Mouse (Mus musculus): ENCODE data around the gene Tomm22. TPM values are rescaled to one million over a fixed set of nuclear protein-coding genes. Genes with fewer than 3 reads are reported as not detected.

Gene Tomm22
- total RNA-seq, 1 experiment from 2014 or later = 113 TPM

DNA sequence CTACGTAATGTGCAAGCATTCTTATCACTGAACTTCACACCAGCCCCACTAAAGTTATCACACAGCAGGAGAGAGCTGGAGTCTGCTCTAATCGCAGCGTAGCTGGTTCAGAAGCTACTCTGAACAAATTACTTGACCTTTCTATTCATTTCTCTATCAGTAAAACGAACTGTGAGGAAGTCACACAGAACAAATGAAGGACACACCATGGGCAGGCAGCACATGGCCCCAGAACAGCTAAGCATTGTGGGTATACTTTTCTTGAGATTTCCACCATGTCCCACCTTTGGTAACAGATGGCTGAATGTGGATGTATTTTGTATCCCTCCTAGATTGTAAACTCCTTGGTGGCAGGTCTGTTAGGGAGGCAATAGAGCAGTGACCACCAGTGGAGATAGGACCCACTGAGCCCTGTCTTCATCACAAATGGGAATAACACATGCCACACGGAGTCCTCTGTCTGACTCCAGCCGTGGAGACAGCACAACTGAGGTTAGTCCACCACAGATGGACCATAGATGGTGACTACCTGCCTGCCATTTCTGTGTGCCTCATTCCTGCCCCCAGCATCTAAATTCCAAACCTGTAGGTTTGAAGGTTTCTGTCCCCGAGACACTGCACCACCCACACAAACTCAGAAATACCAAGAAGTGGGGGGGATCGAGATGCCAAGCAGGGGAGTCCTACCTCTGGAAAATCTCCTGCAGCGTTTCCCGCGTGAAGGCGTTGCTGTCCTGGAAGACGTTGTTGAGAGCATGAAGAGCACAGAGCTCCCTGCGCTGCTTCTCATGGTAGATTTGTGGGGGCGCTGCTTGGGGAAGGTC, 15.6 kb downstream of the Tomm22 start:
- DNase-seq = no peak

DNA sequence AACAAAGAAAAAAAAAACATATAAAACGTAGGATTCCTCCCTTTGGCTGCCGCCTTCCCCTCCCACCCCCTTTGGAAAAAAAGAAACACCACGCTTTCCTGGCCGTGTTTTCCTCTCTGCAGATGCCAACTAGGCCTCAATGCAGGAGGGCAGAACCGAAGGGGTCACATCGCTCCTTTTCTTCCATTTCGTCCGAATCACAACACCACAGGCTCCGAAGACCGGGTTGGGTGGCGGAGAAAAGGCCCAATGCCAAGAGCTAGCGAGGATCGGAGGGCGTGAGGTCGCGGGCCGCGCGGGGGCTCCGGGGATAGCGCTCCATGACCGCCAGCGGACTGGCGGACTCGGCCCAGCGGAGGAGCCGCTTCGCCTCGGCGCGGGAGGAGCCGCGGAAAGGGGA, 16.5 kb downstream of the Tomm22 start:
- DNase-seq = no peak

DNA sequence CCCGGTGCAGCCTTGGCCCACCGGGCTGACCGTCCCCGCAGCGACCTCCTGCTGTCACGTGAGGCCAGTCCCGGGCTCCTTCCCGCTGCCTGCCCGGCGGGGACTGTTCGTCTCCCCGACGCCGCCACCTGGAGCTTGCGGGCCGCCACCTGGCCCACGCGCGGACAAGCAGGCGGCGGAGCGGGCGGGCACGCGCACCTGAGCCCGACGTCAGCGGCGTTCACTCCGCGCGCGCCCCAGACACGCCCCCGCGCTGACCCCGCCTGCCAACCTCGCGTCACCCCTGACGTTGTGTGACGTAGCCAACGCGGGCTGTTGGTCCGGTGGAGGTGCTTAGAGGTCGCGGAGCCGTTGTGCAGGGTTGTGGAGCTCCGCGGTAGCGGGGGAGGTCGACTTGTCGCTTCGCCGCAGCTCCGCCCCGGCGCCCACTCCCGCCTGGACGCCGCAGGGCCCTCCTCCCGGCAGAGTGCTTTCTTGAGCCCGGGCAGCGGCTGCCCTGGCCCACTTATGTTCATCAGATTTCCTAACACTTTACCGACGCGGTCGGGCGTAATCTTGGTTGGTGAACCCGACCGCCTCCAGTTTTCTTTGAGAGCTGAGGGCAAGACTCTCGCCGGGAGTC, 17.1 kb downstream of the Tomm22 start, which contains the start of gene Josd1:
Gene Josd1, minus strand, starts transcription at position 274 of the 622 bp plus-strand sequence.
- peak; percentile 98 for DNase-seq

DNA sequence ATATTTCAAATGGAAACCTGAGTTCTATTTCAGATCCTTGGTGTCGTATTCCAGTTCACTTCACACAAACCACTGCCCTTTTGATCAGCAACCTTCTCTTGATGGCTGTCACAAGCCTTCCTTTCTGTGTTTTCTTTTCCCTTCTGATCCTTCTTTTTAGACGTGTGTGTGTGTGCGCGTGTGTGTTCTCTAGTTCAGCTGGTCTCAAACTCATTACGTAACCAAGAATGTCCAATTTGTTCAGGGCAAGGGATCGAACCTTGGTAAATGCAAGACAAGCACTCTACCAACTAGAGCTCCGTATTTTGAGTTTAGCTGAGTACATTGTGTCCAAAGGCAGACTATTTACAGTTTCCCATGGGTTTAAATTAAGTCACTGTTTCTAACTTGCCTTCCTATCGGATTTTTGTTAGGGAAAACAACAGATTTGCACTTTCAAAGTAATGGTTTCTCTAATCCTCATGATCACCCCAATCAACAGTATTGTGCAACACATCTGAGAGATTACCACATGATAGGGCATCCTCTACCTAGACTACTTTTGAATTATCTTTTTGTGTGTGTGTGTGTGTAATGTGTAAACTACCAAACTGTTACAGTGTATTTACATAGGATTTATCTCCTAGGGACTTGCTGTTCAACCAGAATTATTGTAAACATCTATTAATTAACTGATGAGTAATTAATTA, 17.8 kb downstream of the Tomm22 start:
- DNase-seq = no peak

DNA sequence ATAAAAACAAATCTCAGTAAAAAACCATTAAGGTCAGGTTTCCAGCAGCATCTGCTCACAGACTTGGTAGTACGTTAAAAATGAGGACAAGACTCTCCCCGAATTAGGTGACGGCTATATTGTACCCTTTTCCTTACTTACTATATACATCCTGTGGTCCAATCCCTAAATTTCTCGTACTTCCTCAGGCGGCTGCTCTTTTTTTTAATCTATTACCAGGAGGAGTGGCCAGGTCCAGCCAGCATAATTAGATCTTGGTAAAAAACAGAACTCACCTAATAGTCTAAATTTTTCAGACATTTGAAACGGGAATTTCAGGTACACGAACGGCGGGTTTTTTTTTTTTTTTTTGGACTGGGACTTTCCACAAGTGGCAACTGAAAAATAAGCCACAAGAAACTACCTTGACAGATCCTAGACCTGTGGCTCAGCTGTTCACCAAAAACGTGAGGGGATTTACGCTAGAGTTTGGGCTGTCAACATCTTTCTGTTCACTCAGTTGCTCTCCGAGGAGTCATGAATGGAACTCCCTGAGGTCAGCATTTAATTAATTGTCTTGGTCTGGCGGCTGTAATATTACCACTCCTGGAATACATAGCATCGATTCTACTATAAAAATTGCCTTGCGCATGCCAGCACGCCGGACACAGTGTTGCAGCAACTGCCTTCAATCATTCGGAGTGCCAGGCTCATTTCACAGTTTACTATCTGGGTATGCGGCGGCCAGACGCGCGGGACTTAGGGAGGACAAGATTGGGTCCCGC, 19.2 kb downstream of the Tomm22 start:
- DNase-seq = no peak

DNA sequence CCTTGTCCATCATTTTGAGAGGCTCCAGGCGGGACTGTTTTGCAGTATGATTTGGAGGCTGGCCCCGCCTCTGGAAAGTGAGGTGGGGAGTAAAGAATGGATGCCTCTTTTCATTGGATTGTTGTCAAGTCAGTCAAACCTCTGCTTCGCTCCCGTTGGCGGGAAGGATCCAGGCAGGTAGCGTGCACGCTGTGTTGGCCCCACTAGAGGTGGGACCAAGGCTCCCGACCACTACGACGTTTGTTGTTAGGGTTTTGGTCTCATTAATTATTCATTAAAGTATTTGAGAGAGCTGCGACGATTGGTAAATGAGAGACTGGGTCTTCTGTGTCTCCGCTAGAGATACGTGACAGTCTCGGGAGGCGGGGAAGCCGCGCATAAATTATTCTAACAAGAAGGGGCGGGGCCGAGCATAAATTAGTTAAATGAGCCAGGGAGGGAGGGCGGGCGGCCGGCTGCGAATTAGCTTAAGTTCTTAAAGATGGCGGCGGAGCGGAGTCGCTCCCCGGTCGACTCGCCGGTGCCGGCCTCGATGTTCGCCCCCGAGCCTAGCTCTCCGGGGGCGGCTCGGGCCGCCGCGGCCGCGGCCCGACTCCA, 19.9 kb downstream of the Tomm22 start, which contains the start of gene Gtpbp1:
Gene Gtpbp1, plus strand, starts transcription at position 420 of the 597 bp plus-strand sequence.
- peak; percentile 94 for DNase-seq

DNA sequence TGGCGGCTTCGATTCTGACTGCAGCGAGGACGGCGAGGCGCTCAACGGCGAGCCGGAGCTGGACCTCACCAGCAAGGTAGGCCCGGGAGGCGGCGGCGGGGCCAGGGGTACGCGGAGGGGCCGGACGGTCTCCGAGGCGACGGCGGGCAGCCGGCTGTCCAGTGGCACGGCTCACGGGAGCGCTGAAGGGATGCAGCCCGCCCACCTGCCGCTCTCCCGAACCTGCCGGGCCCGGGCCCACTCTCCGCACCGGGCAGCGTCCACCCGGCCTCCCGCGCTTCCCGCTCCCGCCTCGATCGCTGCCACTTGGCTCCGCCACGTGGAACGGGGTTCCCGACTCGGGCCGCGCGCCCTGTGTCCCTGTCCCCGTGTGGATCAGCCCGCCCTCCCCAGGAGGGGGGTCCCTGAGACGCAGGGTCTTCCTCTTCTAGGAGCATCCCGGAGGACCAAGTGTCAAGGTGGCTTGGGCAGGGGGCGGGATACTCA, 20.4 kb downstream of the Tomm22 start:
- DNase-seq = peak; percentile 53

DNA sequence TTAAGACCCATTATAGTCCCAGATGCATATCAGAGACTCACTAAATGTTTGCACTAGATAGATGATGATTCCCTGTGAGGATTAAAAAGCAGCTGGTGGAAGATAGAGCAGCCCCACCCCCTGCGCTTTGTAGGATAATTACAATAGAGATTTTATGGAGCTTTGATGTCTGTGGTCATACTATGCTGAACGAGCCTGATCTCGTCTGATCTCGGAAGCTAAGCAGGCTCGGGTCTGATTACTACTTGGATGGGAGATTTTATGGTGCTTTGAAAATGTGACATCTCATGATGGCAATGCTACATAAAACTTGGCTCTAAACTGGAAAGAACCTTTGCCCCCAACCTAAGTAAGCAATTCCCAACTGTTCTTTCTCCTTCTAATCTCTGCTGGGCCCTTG, 21.7 kb downstream of the Tomm22 start:
- no peak for DNase-seq

DNA sequence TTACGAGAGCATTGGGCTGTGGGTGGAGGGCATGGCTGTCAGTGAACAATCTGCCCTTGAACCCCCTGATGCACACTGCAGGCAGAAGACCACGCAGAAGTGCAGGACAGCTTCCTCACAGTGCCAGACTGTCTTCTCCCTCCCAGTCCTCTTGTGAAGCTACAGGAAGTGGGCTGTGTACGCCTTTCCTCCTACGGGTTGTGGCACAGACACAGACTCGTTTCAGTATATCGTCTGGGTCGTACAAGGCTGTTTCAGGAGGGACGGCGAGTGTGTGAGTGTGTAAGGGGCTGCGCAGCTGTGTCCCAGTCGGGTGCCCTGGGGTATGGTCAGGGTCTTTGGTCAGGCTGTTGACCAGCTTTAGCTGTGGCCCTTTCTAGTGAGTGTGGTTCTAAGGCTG, 23.1 kb downstream of the Tomm22 start:
- DNase-seq = no peak

DNA sequence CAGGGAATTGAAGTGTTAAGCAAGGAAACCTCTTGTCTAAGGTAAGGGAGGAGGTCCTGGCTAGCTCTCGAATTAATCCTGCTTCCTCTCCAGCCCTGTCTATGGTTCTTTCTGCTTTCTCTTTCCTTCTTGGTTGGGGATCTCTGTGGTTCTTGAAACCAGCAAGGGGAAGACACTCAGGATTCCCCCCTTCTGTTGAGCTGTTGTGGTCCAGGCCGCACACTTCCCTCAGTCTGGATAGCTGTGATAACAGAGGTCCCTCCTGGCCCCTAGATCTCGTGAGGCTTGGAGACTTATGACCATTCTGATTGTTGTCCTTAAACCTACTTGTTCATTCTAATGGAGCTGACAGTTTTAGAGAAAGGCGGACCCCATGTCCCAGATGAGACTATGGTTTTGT, 23.9 kb downstream of the Tomm22 start:
- DNase-seq = no peak

DNA sequence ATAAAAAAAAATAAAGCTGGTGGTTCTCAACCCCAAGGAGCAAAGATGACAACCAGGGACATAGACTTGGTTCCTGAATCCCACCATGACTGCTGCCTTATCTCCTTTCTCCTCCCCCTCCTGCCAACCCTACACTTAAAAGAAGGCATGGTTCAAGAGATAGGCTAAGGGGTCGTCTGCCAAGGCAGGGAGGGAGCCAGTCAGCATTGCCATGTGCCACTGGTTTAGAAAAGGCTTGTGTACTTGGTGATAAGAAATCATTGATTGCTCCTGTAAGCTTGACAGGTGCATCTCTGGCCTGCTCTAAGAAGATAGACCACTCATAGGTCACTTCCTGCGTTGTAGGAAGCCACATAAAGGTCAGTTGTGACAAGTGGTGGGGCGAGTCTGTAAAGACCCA, 24.9 kb downstream of the Tomm22 start:
- DNase-seq = no peak

DNA sequence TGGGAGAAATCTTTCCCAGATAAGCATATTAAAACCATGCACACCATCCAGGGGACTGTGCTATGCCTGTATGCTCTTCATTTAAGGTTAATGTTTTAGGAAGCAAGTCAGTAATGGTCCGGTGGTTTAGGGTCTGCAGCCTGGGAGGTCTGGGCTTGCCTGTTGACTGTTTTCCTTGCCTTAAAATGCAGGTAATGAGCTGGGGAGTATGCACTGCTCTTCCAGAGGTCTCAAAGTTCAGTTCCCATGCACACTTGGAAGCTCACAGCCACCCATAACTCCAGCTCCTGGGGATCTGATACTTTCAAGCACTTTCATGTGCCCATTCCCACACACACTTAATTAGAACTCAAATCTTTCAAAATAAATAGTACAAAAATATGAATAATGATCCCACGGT, 25.8 kb downstream of the Tomm22 start:
- no peak for DNase-seq

DNA sequence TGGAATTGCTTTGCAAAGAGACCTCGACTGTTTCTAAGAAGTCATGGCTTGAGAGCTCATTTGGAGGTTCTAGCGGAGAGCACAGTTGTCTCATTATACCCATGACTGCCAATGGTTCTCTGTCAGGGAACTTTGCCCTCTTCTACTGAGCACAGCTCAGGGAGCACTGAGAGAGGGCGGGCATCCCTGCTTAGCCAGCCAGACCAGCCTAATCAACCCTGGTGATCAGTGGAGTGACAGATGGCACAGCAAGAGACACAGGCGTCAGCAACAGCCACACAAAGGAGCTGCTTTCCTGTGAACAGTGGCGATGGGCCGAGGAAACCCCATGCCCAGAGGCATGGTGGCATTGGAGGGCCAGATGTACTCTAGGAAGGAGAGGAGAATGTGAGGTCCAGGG, 26.4 kb downstream of the Tomm22 start:
- no peak for DNase-seq

DNA sequence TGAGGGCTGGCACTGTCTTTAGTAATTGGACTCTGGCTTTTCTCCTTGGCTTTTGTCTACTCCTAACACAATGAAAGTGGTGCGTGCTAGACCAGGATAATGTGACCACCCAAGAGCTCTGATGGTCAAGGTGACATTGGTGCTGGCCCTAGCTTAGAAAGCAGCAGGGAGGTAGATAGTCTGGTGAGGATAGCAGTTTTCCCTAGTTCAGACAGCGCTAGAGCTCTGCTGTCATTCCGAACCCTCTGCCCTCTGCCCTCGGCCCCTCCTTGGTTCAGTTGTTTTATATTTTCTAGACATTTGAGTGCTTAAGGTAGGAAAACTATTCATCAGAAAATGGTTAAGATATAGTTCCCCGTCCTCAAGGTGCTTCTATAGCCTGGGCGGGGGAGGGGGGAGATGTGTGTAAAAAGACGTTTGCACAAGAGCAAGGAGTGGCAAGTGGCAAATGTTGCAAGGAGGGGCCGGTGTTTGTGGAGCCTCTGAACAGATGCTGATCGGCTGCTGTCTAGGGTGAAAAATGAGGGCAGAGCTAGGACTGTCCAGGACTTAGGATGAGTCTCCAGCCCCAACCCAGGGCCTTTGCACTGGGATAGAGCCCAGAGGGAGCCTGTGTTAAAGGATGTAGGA, 27.0 kb downstream of the Tomm22 start:
- DNase-seq = no peak

DNA sequence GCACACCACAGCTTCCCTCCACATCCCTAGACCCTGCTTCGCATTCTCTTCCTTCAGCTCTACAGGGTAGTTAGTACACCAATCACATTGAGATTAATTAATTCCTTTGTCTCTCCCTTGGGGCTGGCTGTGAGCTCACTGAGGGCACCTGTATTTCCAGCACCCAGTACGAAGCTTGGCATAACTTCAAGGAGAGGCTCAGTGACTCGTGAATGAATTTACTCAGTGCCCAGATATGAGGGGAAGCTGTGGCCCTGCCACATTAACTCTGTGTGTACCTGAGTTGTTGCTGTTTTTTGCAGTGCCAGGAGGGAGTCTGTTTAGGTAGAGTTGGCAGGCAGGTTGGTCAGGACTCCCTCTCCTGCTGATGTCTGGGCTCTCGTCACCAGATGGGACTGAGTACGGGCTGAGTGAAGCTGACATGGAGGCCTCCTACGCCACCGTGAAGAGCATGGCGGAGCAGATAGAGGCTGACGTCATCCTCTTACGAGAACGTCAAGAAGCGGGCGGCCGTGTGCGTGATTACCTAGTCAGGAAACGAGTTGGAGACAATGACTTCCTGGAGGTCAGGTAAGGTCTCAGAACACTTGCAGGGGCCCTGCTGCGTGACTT, 36.0 kb downstream of the Tomm22 start:
- no peak for DNase-seq

DNA sequence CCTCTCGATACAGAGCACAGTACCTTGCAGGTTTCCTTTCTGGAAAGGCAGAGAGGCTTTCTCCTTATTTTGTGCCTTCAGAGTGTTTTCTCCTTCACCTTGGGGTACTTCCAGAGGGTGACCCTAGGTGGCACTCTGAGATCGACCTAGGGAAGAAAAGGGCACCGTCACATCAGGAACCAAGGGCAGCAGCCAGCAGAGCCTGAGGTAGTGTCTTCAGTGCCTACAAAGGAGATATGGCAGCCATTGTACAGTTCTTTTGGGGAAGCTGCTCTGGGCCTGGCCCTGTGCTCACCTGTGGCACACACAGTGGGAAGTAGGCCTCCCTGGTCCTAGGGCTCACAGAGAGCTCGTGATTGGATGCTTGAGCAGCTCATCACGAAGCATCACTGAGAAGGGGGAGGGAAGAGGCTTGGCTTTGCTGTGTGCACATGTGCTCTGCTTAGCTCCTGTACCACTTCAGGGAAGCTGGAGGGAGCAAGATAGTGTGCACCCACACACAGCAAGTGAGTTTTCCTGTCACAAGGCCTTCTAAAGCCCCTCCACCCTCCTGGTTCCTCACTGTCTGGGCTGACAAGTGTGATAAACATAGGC, 37.7 kb downstream of the Tomm22 start:
- DNase-seq = no peak

DNA sequence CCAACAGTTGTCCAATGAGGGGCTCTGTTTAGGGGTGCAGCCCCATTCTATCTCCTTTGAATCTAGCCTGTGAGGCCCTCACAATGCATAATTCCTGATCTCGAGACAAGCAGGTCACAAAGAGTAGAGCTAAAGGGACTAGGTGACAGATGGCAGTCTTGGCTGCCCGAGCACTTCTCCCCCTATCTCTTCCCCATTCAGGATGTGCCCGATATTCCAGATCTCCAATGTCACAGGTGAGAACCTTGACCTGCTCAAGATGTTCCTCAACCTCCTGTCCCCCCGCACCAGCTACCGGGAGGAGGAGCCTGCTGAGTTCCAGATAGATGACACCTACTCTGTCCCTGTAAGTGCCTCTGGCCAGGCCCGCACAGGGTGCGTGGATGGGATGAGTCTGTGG, 45.0 kb downstream of the Tomm22 start:
- no peak for DNase-seq

DNA sequence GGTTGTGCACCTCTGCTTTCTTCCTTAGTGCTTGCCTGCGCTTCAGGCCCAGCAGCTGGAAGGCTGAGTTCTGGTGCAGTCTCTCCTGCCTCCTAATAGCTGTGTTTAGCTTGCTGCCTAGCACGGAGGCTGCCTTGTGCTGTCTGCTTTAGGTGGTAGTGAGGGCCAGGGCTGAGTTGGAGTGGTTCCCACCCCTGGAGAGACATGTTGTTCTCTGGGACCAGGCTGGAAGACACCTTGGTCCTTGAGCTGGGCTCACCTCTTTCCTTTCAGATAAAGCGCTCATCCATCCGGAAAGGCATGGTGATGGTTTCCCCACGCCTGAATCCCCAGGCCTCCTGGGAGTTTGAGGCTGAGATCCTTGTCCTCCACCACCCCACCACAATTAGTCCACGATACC, 46.0 kb downstream of the Tomm22 start:
- DNase-seq = no peak

DNA sequence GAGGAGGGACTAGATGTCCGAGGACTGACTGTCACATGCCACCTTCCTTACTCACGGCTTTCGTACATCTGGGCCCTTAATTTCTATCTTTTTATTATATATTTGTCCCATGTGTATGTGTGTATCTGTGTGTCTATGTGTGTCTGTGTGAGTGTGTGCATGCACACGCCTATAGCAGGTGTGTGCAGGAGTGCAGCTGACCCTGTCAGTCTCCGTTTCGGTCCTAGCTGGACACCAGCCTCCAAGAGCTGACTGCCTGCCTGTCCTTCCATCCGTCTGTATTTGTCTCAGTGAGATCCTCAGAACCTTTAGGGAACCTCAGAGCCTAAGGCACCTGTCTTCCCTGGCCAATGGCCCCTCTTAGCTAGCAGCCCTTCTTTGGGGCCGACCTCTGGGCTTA, 49.6 kb downstream of the Tomm22 start:
- no peak for DNase-seq

DNA sequence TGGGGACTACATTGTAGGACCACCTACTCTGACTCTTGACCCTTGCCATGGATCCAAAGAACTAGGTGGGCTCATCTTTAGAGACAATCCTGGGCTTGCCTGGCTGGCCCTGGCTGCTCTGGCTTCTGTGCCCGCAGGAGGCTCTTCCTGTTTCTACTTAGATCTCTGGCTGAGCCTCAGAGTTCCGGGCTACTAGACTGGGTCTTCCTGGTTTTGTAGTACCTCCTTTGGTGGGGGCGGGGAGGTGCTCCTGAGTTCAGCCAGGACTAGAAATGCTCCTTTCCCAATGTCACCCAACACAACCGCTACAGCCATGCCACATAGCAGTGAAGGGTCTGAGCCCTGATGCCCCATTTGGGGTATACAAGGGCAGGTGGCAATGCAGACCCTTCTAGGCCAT, 50.1 kb downstream of the Tomm22 start:
- no peak for DNase-seq
